Mouse (Mus musculus) layer of hippocampus, postnatal 14 days (tissue): Measurements from ENCODE around the gene Coq3. TPM values are rescaled to one million over a fixed set of nuclear protein-coding genes. Genes with fewer than 3 reads are reported as not detected.
A peak's percentile ranks its signal among the peaks of the same experiment; 100 is the strongest.

ENCODE experiments used
- DNase-seq, 2 experiments: peaks; one replicate each; pipeline ENCODE4 v3.0.0; 2021 to 2022; ENCODE audit warnings: low spot score in 2 of 2, mixed read lengths in 1 of 2
- long read RNA-seq, 2 experiments: library from polyadenylated mRNA; stranded (forward); transcript quantifications; one replicate each; pipeline ENCODE4 v2.0.0; 2021
- total RNA-seq, 2 experiments: library from RNA; stranded (reverse); gene quantifications; 2 replicates each; pipeline ENCODE4 v1.2.3; 2021

Coq3 gene
- total RNA-seq, result 10 to 100 TPM; 13.9 to 14.0 TPM
- long read RNA-seq, experiment 1, transcript Coq3-201 (7 exons, 2,651 nt), result major isoform, 11 of 12 reads
- long read RNA-seq, experiment 1, partial matches to known transcripts, result 0 of 12 reads
- long read RNA-seq, experiment 1, other reads (novel, unspliced or antisense), result 1 of 12 reads
- long read RNA-seq, experiment 2, transcript Coq3-201 (7 exons, 2,651 nt), result major isoform, 22 of 55 reads
- long read RNA-seq, experiment 2, partial matches to known transcripts, result 1 of 55 reads
- long read RNA-seq, experiment 2, other reads (novel, unspliced or antisense), result 32 of 55 reads

DNA sequence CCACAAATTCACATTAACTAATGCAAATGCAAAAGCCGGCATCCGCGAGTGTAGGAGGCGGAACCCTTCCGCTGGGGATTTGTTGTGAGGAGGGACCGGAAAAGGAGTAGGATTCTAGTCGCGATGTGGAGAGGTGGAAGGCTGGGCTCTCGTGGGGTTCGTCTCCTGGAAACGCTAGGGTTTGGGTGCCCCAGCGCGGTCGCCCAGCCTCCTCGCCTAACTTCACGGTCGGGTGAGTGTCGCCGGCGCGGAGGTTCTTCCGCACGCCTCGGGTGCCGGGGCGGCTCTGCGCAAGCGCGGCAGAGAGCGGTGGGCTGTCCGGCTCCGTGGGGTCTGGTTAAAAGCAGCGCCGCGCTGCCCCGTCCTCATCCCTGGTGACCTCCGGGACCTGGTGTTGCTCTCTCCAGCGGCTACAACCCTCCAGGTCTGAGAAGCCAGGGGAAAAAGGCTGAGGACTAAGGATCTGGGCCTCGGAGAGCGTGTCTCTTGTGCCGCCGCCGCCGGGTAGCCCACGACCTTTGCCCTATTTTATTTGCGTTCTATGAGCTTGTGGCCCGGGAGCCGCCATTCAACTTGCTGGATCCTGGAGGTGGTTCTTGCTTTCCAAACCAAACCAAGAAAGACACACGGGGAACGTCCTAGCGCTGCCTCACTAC, at the start of gene Coq3:
TSS of gene Coq3 (plus strand) at position 109 of the 656 bp plus-strand sequence.
- peak; percentile 85 to 91 for DNase-seq

DNA sequence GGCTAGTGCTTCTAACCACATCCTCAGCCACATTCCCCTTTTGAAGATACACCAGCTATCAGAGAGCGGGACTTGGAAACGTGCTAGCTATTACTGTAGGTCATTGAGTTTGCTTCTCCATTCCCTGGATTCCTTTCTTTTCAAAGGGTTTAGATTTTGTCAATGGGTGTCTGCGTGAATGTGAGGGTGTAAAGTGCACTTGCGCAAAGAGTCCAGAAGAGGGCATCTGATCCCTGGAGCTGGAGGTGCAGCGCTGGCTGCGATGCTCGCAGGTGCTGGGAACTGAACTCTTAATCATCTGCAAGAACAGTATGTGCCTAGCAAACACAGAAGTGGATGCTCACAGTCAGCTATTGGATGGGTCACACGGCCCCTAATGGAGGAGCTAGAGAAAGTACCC, 46.6 kb upstream of the Coq3 start:
- no peak for DNase-seq

DNA sequence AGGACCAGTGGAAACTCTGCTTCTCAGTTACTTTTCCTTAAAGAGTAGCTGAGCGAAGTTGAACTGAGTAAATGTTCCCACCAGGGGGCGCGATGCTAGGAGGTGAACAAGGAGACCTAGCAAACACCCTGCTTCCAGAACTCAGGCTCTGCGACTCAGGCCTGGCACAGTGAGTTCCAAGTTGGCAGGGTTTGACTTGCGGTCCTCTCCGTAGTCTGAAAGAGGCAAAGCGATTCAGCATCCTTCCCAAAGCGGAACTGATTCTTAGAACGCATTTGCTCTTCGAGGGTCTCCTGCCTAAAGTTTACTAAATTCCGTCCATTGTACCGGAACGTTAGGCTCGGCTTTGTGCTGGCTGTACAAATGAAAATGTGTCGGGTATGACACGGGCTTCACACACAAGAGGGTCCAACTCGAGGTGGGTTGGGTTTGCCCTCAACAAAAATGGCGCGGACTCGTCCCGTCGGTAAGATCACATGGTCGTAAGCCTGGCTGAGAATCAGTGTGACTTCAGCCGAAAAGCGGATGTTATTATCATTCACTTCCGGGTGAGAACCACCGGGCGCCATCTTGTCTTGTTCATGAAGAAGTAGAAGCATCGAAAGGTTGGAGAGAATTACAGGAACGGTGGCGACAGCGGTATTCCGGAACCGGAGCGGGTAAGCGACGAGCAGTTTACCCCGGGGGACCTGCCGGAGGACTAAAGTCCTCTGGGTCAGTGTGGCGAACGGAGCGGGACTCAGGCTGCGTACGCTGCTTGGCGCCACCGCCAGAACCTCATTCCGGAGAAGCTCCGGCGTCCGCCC, 31.8 kb upstream of the Coq3 start, which contains the start of gene Pnisr:
TSS of gene Pnisr (plus strand) at position 103 of the 806 bp plus-strand sequence.
- peak; percentile 94 to 98 for DNase-seq

DNA sequence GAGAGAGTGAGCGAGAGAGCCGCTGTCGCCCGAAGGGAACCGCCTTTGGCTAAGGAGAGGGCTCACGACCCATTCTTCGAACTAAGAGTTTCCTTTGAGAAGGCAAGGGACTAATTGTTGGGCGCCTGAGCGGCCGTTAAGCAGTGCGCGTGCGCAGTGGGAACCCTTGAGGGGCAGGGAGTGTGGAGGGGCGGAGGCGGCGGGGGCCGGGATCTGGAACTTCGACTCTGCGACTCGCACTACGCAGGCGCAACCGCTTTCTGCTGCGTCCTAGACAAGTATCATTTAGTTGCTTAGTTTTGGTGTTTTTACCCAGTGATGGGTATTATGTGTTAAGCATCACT, 31.2 kb upstream of the Coq3 start:
- DNase-seq, result peak in 1 of 2 experiments; percentile 90

DNA sequence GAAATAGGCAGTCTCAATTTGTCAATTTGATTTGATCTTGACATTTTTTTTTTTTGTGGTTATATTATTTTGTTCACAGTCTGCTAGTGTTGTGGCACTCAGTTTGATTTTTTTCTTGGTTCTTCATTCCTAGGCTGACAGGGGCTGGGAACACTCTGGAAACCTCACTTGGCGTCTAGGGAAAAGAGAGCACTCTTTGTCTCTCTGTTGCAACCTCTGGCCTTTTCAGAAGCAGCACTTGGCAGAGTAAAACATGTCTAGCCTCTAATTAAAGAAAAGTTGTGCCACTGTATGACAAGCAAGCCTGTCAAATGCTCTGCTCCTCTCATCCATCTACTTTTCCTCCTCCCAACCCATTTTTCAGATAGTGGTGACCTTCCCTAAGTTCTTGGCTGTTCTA, 22.0 kb upstream of the Coq3 start:
- peak in 1 of 2 experiments; percentile 31 for DNase-seq

DNA sequence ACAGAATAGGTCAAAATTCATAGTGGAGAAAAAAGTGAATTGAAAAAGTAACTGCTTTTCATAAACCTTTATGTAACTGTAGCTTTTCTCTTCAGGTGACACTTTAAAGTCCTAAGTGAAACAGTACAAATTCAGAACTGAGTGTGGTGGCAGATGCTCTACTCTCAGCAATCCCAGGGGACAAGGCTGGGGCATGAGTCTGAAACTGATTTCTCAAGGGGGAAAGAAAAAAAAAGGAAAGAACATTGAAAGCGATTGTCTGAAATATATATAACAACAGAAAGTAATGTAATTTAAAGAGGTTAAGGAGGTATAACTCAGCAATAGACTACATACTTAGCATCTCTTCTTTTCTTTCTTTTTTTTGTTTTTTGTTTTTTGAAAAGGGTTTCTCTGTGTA, 14.2 kb upstream of the Coq3 start:
- no peak for DNase-seq

DNA sequence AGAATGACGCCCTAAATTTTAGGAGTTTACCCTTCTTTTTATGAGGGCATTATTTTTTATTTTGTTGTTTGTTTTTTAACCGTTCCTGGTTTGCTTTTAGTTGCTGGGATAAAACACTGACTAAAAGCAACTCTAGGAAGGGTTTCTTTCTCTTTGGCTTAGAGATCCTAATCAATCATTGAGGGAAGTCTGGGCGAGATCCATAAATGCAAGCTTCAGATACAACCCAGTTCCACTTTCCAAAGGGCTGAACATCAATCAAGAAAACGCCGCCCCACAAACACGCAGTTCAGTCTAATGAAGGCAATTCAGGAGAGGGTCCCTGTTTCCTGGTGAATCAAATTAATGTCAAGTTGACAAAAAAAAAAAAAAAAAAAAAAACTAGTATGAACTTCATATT, 697 bp upstream of the Coq3 start:
- DNase-seq, result no peak

DNA sequence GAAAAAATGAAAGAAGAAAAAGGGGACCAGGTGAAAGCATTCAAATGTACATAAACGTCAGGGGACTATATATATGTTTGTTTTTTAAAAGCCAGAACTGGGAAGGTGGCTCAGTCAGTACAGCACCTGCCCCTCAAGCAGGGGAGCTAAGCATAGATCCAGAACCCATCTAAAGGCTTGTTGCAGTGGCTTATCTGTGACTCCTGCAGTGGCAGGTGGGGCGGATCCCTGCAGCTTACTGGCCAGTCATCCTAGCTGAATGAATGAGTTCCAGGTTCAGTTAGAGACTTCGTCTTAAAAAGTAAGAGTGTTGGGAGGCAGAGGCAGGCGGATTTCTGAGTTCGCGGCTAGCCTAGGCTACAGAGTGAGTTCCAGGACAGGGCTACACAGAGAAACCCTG, 3.3 kb downstream of the Coq3 start:
- DNase-seq, result no peak

DNA sequence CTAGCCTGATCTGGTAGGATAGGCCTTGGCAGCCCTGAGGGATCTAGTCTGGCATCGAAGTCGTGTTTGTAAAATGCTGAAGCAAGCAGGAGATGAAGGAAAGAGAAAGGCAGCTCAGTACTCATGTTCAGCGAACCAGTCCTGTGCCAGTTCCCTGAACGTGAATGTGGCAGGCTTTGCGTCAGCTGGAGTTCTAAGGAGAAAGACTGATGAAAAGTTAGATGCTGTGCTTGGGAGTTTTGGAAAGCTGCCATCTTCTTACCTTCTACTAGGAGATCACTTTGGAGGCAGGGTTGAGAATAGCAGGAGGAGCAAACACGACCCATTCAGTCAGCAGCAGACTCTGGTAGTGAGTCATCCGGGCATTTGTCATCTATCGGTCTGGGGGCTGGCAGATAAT, 6.4 kb downstream of the Coq3 start:
- no peak for DNase-seq

DNA sequence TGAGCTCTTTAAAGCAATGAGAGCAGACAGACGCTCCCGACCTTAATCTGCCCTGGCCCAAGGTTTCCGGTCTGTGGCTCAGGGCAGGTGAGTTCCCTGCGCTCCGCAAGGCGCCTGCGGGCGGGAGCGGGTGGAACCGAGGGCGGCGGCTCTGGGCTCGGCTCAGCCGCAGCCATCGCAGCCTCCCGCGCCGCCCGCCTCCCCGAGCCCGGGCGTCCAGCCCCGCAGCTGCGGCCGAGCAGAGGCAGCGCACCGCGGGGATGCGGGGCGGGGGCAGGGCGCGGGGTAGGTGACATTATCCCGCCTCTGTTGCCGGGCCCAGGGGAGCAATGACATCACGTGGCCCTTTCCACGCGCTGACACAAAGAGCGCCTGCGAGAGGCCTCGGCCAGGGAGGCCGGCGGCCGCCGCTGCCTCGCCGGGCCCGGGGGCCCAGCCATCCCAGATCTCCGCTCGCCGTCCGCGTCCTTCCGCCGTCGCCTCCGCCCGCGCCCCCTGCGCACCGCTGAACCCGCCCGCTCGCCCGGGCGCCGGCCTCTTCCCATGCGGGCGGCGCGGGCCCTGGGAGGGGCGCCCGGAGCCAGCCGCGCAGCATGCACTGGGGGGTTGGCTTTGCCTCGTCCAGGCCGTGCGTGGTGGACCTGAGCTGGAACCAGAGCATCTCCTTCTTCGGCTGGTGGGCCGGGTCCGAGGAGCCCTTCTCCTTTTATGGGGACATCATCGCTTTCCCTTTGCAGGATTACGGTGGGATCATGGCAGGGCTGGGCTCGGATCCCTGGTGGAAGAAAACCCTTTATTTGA, 51.7 kb downstream of the Coq3 start, which contains the start of gene Faxc:
TSS of gene Faxc (plus strand) at position 359 of the 801 bp plus-strand sequence.
- DNase-seq, result peak; percentile 45 to 63

DNA sequence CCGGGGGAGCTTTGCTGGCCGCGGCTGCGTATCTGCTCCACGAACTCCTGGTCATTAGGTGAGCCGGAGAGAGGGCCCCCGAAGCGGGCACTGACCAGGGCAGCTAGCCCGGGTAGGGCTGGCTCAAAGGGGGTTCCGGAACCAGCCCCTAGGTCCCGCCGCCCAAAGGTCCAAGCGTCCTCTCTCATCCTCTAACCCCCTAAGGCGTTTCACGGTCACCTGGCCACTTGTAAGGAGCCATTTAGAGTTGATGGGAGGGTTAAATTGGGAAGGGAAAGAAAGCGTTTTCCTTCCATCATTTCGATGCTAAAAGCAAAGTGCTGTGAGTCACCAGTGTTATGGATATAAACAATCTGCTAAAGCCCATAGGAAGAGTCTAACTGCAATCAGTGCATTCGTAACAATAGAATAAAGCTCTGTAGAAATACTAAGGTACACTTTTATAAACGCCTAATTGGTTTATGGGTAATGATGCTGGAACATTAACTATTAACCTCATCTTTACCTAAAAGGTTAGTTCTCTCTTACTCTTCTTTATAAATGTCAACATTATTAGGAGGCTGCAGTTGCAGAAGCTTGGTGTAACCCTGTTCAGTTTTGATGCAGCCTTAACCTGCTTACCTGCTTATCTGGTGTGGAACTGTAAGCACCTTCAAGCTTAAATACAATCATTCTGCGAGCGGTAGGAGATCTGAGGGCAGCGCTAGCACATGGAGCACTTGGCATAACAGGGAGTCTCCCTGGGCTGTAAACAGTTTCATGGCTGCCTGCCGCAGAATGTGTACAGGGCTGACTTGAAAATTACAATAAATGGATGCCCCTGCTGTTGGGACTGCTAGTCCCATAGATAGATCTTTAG, 52.5 kb downstream of the Coq3 start:
- DNase-seq, result peak in 1 of 2 experiments; percentile 34

DNA sequence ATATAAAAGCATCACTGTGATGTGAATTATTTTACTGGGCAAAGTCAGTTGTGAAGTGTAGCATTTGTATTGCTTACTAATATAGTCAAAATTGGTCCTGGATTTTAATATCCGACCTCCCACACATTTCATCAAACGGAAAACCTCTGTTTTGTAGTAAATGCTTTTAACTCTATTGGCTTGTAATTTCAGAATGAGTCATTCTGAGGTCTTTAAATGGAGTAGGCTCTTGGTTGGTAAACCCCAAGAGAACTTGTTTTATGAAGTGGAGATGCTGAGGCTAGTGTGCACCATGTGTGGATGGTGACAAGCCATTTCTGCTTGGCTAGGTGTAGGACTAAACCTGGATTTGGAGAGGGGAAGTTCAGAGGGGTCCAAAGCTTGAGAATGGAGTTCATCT, 55.9 kb downstream of the Coq3 start:
- DNase-seq, result no peak

DNA sequence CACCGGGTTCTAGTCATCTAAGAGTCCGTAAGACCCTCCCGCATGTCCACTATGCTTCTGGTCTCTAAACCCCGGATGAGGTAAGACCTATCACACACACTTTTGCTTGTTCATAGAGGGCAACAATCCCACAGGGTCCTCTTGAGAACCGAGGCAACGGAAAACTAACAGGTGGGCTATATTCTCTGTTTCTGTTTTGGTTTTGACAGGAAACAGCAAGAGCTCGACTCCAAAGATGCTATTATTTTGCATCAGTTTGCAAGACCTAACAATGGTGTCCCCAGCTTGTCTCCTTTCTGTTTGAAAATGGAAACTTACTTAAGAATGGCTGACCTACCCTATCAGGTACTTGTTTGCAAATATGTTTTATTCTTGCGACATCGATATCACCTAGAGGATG, 57.0 kb downstream of the Coq3 start:
- DNase-seq, result no peak

DNA sequence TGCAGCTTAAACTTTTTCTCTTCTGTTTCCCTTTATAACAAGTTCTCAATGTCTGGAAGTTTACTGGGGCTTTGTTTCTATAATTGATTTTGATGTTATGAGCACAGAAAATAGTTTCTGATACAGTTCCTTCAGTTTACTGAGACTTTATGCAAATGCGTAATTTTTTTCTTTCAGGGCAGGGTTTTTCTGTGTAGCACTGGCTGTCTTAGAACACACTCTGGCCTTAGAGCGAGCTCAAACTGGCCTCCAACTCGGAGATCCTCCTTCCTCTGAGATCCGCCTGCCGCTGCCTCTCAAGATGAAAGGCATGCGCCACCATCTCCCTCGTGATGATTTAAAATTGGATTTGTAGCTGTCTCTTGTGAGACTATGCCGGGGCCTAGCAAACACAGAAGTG, 58.4 kb downstream of the Coq3 start:
- no peak for DNase-seq

DNA sequence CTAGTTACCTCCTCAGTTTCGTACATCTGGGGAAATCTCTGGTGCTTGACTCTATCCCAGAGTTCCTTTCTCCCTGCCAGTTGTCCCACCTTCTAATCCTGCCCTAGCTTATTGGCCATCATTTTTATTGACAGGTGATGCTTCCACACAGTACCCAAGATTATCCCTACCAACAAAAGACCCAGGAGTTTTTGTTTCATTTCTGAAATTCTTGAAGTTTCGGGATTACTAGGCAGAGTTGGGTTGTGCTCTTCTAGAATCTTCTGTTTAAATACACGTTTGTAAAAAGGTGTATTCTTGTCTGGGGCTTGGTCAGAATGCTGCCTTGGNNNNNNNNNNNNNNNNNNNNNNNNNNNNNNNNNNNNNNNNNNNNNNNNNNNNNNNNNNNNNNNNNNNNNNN, 65.2 kb downstream of the Coq3 start:
- no peak for DNase-seq

DNA sequence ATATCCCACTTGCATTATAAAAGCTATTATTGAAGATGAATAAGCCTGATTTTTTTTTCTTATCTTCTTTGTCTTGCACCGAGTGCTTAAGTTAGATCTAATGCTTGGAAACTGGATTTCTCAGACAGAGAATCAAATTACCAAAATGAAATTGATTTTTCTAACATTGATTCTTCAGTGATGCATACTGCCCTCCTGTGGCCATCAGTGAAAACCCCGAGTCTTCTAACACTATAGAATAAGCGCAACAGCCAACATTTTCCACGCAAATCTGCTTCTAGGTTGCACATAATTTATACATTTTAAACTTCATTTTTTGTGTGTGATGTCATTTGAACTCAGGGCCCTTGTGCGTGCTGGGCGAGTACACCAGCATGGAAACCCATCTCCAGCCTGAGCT, 72.0 kb downstream of the Coq3 start:
- peak; percentile 37 to 58 for DNase-seq

DNA sequence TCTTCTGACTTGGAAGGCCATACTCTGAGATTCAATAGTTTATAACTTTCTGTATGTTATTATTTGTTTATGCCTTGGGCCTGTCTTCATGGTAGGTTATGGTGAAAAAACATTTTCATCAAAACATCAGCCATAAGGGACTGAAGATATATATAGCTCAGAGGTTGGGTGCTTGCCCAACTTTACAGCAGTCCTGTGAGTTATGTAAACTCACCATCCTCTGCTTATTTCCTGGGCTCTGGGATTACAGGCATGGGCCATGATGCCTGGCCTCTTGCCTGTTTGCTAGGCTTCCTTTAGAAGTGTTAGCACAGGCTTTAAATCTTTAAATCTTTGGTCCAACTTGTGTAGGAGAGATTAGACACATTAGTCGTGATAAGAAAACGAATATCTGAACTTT, 72.8 kb downstream of the Coq3 start:
- no peak for DNase-seq

DNA sequence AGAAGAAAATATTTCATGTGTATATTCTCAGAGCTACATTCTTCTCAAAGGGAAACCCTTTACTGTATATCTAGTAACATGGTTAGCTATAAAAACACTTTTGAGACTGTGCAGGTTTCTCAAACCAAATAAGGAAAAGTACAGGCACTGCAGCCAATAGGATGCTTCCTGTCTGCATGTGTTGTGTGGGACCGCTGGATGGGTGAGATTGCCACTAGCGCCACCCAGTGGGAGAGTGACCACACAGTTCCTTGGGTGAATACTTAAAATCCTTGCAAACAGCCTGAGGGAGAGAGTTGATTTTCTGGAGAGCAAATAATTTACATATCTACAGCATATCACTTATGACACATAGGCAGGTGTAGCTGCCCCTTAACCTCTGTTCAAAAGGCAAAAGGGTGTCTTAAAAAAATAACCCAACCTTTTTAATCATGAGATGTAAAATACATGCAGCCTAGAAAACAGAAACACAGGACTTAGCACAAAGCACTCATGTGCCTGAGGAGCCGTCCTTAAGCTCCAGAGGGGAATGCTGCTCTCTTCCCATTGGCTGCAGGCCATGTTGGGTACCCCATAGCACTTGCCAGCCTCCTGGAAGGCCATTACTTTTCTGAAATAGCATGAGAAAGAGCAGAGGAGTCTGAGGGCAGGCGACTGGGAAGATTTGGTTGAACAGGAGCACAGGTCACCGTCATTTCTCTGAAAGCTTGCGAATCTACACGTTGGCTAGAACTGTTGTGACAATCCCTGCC, 78.3 kb downstream of the Coq3 start:
- peak; percentile 22 to 58 for DNase-seq
